Mouse (Mus musculus) midbrain, embryonic 14.5 days (tissue): ENCODE results near the gene Esf1. TPM values are rescaled to one million over a fixed set of nuclear protein-coding genes. Genes with fewer than 3 reads are reported as not detected.
A peak's percentile ranks its signal among the peaks of the same experiment; 100 is the strongest.
"Not testable (repeated sequence)": the region's sequence is repeated elsewhere in the genome, so short reads cannot be mapped to it uniquely, and the experiment has no call there.

ENCODE experiments used
- ATAC-seq: fragments of 200-750 bp; cut with Nextera tagmentation; 2 replicates; pipeline ENCODE4 v1.8.0; 2017; ENCODE audit warnings: moderate number of reproducible peaks, moderate library complexity; ENCODE audit not compliant: low FRiP score, low TSS enrichment
- DNase-seq: peaks from one replicate; pipeline ENCODE4 v3.0.0-alpha.2; 2015
- H3K27ac ChIP-seq: fragments of 300-500 bp; sonication (generic); replicated peaks from 2 replicates; pipeline ENCODE4 v1.5.1; 2014; ENCODE audit warnings: mild to moderate bottlenecking, low read depth, low read length, moderate library complexity
- H3K27me3 ChIP-seq: fragments of 300-500 bp; sonication (generic); 2 replicates; pipeline ENCODE4 v1.6.1; 2014; ENCODE audit warnings: low read length, control low read depth, mixed read lengths; ENCODE audit not compliant: control insufficient read depth, insufficient read depth
- H3K36me3 ChIP-seq: fragments of 300-500 bp; sonication (generic); 2 replicates; pipeline ENCODE4 v1.6.1; 2014; ENCODE audit warnings: low read length, control low read depth; ENCODE audit not compliant: control insufficient read depth, insufficient read depth
- H3K4me1 ChIP-seq: fragments of 300-500 bp; sonication (generic); 2 replicates; pipeline ENCODE4 v1.6.1; 2014; ENCODE audit warnings: mild to moderate bottlenecking, antibody characterized with exemption, low read length, control low read depth; ENCODE audit not compliant: control insufficient read depth, insufficient read depth
- H3K4me2 ChIP-seq: fragments of 300-500 bp; sonication (generic); 2 replicates; pipeline ENCODE4 v1.6.1; 2014; ENCODE audit warnings: mild to moderate bottlenecking, low read length, moderate library complexity
- H3K4me3 ChIP-seq: fragments of 300-500 bp; sonication (generic); replicated peaks from 2 replicates; pipeline ENCODE4 v1.5.1; 2014; ENCODE audit warnings: low read depth, low read length
- H3K9ac ChIP-seq: fragments of 300-500 bp; sonication (generic); replicated peaks from 2 replicates; pipeline ENCODE4 v1.6.1; 2014; ENCODE audit warnings: mild to moderate bottlenecking, low read length, moderate library complexity
- H3K9me3 ChIP-seq: fragments of 300-500 bp; sonication (generic); 2 replicates; pipeline ENCODE4 v1.6.1; 2016; ENCODE audit warnings: low read length, control low read depth, mixed read lengths; ENCODE audit not compliant: control insufficient read depth
- WGBS: fragments of 180-500 bp; shearing (Covaris S2); extraction: QIAGEN DNeasy Blood & Tissue Kit; methylation state at CpG from one replicate; pipeline ENCODE4 v1.1.7; 2014; 5-methylcytosine and 5-hydroxymethylcytosine counted together
- polyA plus RNA-seq: library from polyadenylated mRNA; unstranded; fragments of >200 nt; fragmentation: Nextera tagmentation; extraction: Ambion mirVana; gene quantifications from 2 replicates; pipeline ENCODE4 v1.2.1, GENCODE M21; 2014

The Esf1 gene
- polyA plus RNA-seq, 1 experiment from 2014 or later, result 18.5 TPM

DNA sequence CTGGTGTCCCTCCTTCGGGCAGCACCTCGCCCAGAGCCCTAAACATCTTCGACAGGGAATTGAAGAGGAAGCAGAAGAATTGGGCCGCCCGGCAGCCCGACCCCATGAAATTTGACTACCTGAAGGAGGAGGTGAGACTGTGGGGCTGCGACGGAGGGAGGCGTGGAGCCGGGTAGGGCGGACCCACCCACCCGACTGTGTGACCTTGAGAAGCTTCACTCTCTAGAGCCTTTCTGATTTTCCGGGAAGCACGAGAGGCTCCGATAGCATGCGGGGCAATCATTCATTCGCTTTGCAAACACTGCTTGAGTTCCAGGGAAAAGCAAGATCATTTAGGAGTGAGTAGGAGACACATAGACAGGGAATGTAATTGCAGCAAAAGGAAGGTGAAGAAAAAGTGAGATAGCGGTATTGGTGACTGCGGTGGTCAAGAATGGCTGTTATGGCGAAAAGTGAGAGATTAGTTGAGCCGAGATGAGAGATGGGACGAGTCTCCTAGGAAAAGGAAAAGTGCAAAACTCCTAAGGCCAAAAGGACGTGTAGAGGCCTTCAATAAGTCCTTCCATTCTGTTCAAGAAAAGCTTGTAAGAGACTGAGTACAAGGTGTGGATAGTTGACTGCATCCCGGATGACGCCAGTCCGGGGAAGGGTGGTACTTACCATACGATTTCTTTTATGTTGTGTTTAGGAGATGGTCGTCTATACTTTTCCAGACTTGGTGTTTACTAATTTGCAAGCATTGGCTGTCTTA is 614 bp upstream of the Esf1 start:
- Histone ChIP-seq H3K27me3 (no peaks in the 10 kb centered on the region), H3K9me3 (no peaks in the 10 kb centered on the region), H3K4me1 (peaks cover 11% of the 10 kb centered on the region; the same call in 1 of the 2 replicates), H3K4me2 (peak overlapping the region; percentile 87), H3K4me3 (peak overlapping the region; percentile 57), H3K9ac (peak overlapping the region; percentile 56), H3K27ac (peak overlapping the region; percentile 72), H3K36me3 (peaks cover 26% of the 10 kb centered on the region)
- 8% methylated on average over 28 of the region's 28 CpGs for WGBS
- DNase-seq (peak; percentile 57), ATAC-seq (peak; percentile 83)

DNA sequence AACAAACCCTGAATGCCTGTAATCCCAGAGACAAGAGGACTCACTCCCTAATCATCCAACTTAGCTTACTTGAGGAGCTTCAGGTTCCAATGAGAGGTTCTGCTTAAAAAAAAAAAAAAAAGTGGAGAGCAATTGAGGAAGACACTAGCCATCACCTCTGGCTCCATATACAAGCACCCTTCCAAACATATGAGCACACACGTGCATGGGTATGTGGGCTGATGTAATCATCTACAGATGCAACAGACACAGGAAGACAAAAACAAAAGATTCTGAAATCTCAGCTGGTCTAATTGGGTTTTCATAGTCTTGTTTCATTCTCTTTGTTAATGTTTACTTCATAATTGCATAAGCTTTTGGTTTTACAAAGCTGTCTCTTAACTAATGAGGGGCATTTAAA is 1.3 kb downstream of the Esf1 start:
- Histone ChIP-seq H3K27ac (no peak overlapping the region), H3K9ac (no peak overlapping the region), H3K4me2 (no peak overlapping the region), H3K4me1 (peaks cover 11% of the 10 kb centered on the region; the same call in 1 of the 2 replicates), H3K27me3 (no peaks in the 10 kb centered on the region), H3K36me3 (peaks cover 27% of the 10 kb centered on the region), H3K9me3 (no peaks in the 10 kb centered on the region), H3K4me3 (no peak overlapping the region)
- 73% methylated on average over 1 of the region's 1 CpGs for WGBS
- no peak for DNase-seq
- no peak for ATAC-seq

DNA sequence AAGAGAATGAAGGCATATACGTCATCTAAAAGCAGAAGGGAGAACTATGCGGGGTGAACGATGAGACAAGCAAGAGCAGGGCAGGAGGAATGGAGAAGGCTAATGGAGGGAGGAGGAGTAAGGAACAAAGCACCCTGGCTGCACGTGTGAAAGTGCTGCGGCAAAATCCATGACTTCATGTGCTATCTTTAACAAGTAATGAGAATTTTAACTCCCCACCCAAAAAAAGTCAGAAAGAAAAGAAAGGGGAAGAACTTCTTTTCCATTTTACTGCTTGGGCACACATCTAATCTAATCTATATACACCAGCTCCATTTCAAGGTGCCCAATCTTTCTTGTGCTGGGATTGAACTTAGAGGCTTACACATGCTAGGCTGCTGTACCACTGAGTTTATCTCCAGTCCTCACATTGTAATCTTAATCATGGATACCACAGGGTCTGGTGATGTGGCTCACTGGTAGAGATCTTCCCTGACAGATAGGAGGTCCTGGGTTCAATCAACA is 7.0 kb downstream of the Esf1 start:
- H3K4me1 ChIP-seq, result no peaks in the 10 kb centered on the region; the same call in 1 of the 2 replicates
- no peak overlapping the region for H3K4me2 ChIP-seq
- ATAC-seq (no peak), DNase-seq (no peak)
- H3K27ac ChIP-seq, result no peak overlapping the region
- no peak overlapping the region for H3K9ac ChIP-seq
- H3K9me3 ChIP-seq, result no peaks in the 10 kb centered on the region
- H3K36me3 ChIP-seq, result peaks cover 46% of the 10 kb centered on the region
- H3K27me3 ChIP-seq, result no peaks in the 10 kb centered on the region
- 93% methylated on average over 5 of the region's 5 CpGs for WGBS
- H3K4me3 ChIP-seq, result no peak overlapping the region

DNA sequence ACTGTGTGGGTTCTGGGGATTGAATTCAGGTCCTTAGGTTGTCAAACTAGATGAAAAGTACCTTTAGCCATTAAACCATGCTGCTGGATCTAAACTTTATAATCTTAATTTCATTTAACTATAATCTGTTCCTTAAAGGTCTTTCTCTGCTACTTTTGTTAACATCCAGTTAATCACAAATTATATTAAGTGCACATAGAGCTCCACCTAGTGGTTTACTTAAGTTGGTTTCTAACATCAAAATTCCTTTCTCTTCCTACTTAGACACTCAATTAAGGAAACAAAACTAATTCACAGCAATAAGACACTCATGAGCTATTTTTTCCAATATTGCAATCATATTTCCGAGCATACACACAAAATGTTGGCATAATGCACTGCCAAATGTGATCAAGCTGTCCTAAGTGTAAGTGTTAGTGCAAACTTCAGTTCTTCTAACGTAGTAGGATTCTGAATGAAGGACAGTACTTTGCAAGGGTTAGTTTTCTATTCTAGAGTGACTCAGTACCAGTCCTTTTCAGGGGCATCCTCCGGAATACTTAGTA is 11.1 kb downstream of the Esf1 start:
- Histone ChIP-seq H3K27ac (no peak overlapping the region), H3K4me2 (no peak overlapping the region), H3K36me3 (peaks cover 55% of the 10 kb centered on the region), H3K4me1 (no peaks in the 10 kb centered on the region), H3K27me3 (no peaks in the 10 kb centered on the region), H3K9ac (no peak overlapping the region), H3K9me3 (no peaks in the 10 kb centered on the region), H3K4me3 (no peak overlapping the region)
- 84% methylated on average over 3 of the region's 3 CpGs for WGBS
- DNase-seq (peak; percentile 81), ATAC-seq (no peak)

DNA sequence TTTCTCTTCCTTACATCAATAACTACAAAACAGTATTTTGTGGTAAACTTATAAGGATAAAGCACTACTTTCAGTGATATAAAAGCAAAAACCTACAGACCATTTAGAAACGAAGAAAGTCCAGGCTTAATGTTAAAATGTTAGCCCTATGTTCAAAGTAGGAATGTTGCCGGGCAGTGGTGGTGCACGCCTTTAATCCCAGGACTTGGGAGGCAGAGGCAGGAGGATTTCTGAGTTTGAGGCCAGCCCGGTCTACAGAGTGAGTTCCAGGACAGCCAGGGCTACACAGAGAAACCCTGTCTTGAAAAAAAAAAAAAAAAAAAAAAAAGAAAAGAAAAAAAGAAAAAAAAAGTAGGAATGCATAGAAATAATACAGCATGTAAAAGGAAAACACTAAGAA is 18.6 kb downstream of the Esf1 start, which contains the start of gene Gm17374:
TSS of gene Gm17374 (plus strand) at position 301 of the 400 bp plus-strand sequence.
- not testable (repeated sequence) for H3K9ac ChIP-seq, ATAC-seq, H3K27ac ChIP-seq, H3K27me3 ChIP-seq, DNase-seq, H3K4me1 ChIP-seq, H3K4me3 ChIP-seq, H3K9me3 ChIP-seq, H3K4me2 ChIP-seq
- H3K36me3 ChIP-seq, result peaks cover 46% of the 10 kb centered on the region
- 90% methylated on average over 4 of the region's 4 CpGs for WGBS

DNA sequence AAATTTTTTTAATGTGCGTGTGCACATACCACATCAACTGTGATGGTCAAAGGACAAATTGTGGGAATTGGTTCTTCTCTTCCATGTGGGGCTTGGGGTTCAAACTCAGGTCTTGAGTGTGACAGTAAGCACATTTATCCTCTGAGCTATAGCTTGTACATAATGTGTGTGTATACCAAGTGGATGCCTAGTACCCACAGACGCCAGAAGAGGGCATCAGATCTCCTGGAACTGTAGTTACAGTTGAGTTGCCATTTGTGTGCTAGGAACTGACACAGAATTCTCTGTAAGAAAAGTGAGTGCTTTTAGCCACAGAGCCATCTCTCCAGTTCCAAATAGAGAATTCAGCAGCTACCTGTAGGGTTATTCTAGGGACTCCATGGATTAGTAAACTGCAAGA is 44.8 kb downstream of the Esf1 start:
- peaks cover 52% of the 10 kb centered on the region for H3K36me3 ChIP-seq

DNA sequence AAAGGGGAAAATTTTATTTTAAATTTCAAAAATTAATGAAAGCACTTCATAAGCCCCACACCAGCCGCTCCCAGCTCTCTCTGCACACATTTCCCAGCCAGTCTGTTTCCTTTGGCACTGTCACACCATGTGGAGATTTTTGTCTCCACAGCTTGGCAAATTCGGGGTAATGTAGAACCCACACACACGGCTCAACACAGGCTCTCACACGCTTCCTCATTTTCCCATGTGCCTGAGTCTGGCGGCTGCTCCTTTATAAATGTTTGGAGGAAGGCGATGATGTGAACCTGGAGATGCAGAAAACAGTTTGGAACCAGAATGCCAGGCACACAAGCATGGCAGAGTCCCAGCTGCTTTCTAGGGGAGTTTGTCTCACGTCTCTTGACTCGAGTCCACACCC is 56.5 kb downstream of the Esf1 start:
- no peak for ATAC-seq
- DNase-seq, result no peak
- WGBS, result 91% methylated on average over 8 of the region's 8 CpGs
- H3K27ac ChIP-seq, result no peak overlapping the region
- no peaks in the 10 kb centered on the region for H3K9me3 ChIP-seq
- no peak overlapping the region for H3K4me2 ChIP-seq
- H3K36me3 ChIP-seq, result no peaks in the 10 kb centered on the region
- no peak overlapping the region for H3K9ac ChIP-seq
- H3K27me3 ChIP-seq, result no peaks in the 10 kb centered on the region
- H3K4me3 ChIP-seq, result no peak overlapping the region
- no peaks in the 10 kb centered on the region for H3K4me1 ChIP-seq

More for the DNA sequence above, 44.8 kb downstream of the Esf1 start:
- no peak for ATAC-seq
- peak; percentile 1 for DNase-seq
- WGBS, result 86% methylated on average over 2 of the region's 2 CpGs
- no peaks in the 10 kb centered on the region for H3K4me1 ChIP-seq
- H3K27ac ChIP-seq, result no peak overlapping the region
- no peak overlapping the region for H3K9ac ChIP-seq
- no peaks in the 10 kb centered on the region for H3K9me3 ChIP-seq
- no peak overlapping the region for H3K4me2 ChIP-seq
- no peak overlapping the region for H3K4me3 ChIP-seq
- no peaks in the 10 kb centered on the region for H3K27me3 ChIP-seq

DNA sequence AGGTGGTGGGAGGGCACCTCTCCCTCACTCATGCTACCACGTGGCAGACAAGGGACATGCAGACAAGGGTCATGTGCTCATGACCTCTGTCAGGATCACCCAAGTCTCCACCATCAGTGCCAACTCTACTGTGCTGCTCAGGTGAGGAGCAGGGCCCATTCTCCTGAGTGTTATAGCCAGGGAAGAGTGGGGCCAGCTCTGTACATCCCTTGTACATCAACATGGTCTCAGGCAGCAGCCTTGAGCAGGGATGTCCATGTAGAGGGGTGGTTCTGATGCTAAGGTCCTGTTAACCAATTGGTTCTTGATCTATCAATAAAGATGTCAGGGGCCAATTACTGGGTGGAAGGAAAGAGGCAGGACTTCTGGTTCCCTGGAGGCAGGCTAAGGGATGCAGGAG is 61.4 kb downstream of the Esf1 start:
- Histone ChIP-seq H3K36me3 (no peaks in the 10 kb centered on the region), H3K9me3 (no peaks in the 10 kb centered on the region), H3K4me3 (no peak overlapping the region), H3K27me3 (no peaks in the 10 kb centered on the region), H3K9ac (no peak overlapping the region), H3K4me2 (no peak overlapping the region), H3K4me1 (no peaks in the 10 kb centered on the region), H3K27ac (no peak overlapping the region)
- WGBS, result 38% methylated on average over 1 of the region's 1 CpGs
- DNase-seq (no peak), ATAC-seq (no peak)

DNA sequence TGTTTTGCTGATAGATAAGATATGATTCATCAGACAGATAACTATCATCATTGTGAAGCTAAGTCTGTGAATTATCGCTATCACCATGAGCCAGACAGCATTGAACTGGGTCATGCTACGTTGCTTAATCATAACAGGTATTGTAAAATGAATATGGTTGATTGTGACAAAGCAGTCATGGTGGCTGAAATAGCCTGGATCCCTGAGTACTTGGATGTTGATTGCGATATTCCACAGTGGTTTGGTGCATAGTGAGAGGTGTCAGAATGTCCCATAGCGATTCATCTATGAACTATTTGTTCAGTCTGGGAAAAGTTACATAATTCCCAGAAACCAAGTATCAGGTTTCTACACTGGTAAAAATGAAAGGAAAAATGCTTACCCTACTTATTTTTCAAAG is 62.7 kb downstream of the Esf1 start:
- no peaks in the 10 kb centered on the region for H3K4me1 ChIP-seq
- no peaks in the 10 kb centered on the region for H3K36me3 ChIP-seq
- no peak overlapping the region for H3K9ac ChIP-seq
- no peaks in the 10 kb centered on the region for H3K27me3 ChIP-seq
- 90% methylated on average over 4 of the region's 4 CpGs for WGBS
- no peak overlapping the region for H3K4me2 ChIP-seq
- no peak for DNase-seq
- ATAC-seq, result no peak
- H3K9me3 ChIP-seq, result no peaks in the 10 kb centered on the region
- no peak overlapping the region for H3K4me3 ChIP-seq
- no peak overlapping the region for H3K27ac ChIP-seq
